Mouse (Mus musculus) megakaryocyte, embryonic 14.5 days (primary cell): Measurements from ENCODE around the gene Dscam. TPM values are rescaled to one million over a fixed set of nuclear protein-coding genes. Genes with fewer than 3 reads are reported as not detected.

ENCODE experiments used
- H3K27me3 ChIP-seq: replicated peaks from 2 replicates; pipeline ENCODE3; 2012; ENCODE audit warnings: inconsistent platforms
- H3K36me3 ChIP-seq: replicated peaks from 2 replicates; pipeline ENCODE3; 2012; ENCODE audit warnings: low read length, inconsistent platforms, mixed read lengths
- H3K4me1 ChIP-seq: 2 replicates; pipeline ENCODE4 v1.6.1; 2012; ENCODE audit warnings: inconsistent platforms
- H3K4me3 ChIP-seq: replicated peaks from 2 replicates; pipeline ENCODE3; 2012; ENCODE audit warnings: moderate library complexity, mild to moderate bottlenecking, inconsistent platforms
- H3K9me3 ChIP-seq: 2 replicates; pipeline ENCODE4 v1.6.1; 2012; ENCODE audit warnings: inconsistent platforms
- FLI1 ChIP-seq: IDR thresholded peaks from 2 replicates; pipeline ENCODE4 v1.6.1; 2012; ENCODE audit warnings: low read length, inconsistent platforms, mixed read lengths
- GATA1 ChIP-seq: IDR thresholded peaks from 3 replicates; pipeline ENCODE4 v1.6.1; 2012; ENCODE audit warnings: mixed read lengths, low read length, inconsistent platforms, borderline replicate concordance
- polyA plus RNA-seq: library from polyadenylated mRNA; stranded (reverse); fragments of >175 nt; gene quantifications from 2 replicates; pipeline ENCODE4 v1.2.3, GENCODE M21; 2012; ENCODE audit warnings: low replicate concordance; ENCODE audit not compliant: insufficient read depth

Dscam gene
- polyA plus RNA-seq, 1 experiment: not detected

- no peak for TF ChIP-seq FLI1
- no peak for TF ChIP-seq GATA1
- Histone ChIP-seq H3K9me3 (no peaks in the 10 kb centered on the region), H3K4me1 (no peaks in the 10 kb centered on the region), H3K36me3 (no peaks in the 10 kb centered on the region), H3K27me3 (no peaks in the 10 kb centered on the region), H3K4me3 (no peak overlapping the region)
These were observed 262.7 kb downstream of the Dscam start for GRCm38 (mm10) chr16:96907818-96908217.

GRCm38 (mm10) chr16:96907081-96907480 lies 263.5 kb downstream of the Dscam start:
- Histone ChIP-seq H3K4me3 (no peak overlapping the region), H3K36me3 (no peaks in the 10 kb centered on the region), H3K27me3 (no peaks in the 10 kb centered on the region), H3K9me3 (no peaks in the 10 kb centered on the region), H3K4me1 (no peaks in the 10 kb centered on the region)
- TF ChIP-seq FLI1 (no peak), GATA1 (no peak)

DNA sequence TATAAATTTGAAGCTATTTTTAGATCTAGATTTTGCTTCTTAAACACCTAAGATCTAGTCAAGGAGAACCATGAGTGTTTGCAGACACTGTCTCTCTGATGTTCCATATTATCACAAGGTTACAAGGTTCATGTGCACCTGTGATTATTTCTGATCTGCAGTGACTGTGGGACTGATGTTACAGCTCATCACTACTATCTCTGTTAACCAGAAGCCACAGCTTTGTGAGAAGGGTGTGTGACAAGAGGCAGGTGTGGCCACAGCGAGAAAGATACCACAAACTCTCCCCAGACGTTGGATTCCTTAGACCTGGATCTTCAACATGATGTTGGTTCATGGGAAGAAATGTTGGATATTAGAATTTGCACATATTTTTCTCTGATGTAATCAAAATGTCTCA lies 263.9 kb downstream of the Dscam start:
- Histone ChIP-seq H3K4me1 (no peaks in the 10 kb centered on the region), H3K9me3 (no peaks in the 10 kb centered on the region), H3K27me3 (no peaks in the 10 kb centered on the region), H3K4me3 (no peak overlapping the region), H3K36me3 (no peaks in the 10 kb centered on the region)
- no peak for TF ChIP-seq GATA1
- no peak for TF ChIP-seq FLI1

DNA sequence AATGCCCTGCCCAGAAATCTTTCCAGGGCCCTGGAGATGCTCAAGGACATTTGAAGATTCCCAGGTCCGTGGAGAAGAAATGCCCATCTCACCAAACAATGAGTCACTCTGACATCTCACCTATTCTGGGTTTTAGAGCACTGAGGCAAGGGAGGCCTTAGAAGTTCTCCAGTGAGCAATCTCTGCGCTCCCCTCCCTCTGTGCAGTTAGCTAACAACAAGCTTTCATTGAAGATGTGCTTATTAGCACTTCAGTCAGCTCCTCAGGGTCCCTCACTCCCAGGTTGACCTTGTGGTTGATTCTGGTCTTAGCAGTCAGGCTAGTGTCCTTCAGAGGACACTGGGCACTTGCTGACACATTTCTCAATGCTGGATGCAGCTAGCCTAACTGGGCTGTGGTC lies 265.8 kb downstream of the Dscam start:
- Histone ChIP-seq H3K36me3 (no peaks in the 10 kb centered on the region), H3K4me3 (no peak overlapping the region), H3K9me3 (no peaks in the 10 kb centered on the region), H3K4me1 (no peaks in the 10 kb centered on the region), H3K27me3 (no peaks in the 10 kb centered on the region)
- TF ChIP-seq GATA1 (no peak), FLI1 (no peak)

GRCm38 (mm10) chr16:96904359-96904758 lies 266.2 kb downstream of the Dscam start:
- Histone ChIP-seq H3K9me3 (no peaks in the 10 kb centered on the region), H3K36me3 (no peaks in the 10 kb centered on the region), H3K27me3 (no peaks in the 10 kb centered on the region), H3K4me3 (no peak overlapping the region), H3K4me1 (no peaks in the 10 kb centered on the region)
- no peak for TF ChIP-seq FLI1
- no peak for TF ChIP-seq GATA1

- no peaks in the 10 kb centered on the region for H3K27me3 ChIP-seq
- no peaks in the 10 kb centered on the region for H3K9me3 ChIP-seq
- H3K4me3 ChIP-seq: no peak overlapping the region
- no peaks in the 10 kb centered on the region for H3K4me1 ChIP-seq
- H3K36me3 ChIP-seq: no peaks in the 10 kb centered on the region
- TF ChIP-seq GATA1 (no peak), FLI1 (no peak)
These were observed 268.0 kb downstream of the Dscam start for GRCm38 (mm10) chr16:96902596-96902995.

- Histone ChIP-seq H3K9me3 (no peaks in the 10 kb centered on the region), H3K36me3 (no peaks in the 10 kb centered on the region), H3K4me1 (no peaks in the 10 kb centered on the region), H3K4me3 (no peak overlapping the region), H3K27me3 (no peaks in the 10 kb centered on the region)
- TF ChIP-seq FLI1 (no peak), GATA1 (no peak)
These were observed 269.1 kb downstream of the Dscam start for GRCm38 (mm10) chr16:96901234-96902014.

GRCm38 (mm10) chr16:96899329-96899728 lies 271.2 kb downstream of the Dscam start:
- no peaks in the 10 kb centered on the region for H3K4me1 ChIP-seq
- H3K9me3 ChIP-seq: no peaks in the 10 kb centered on the region
- H3K36me3 ChIP-seq: no peaks in the 10 kb centered on the region
- H3K27me3 ChIP-seq: no peaks in the 10 kb centered on the region
- TF ChIP-seq FLI1 (no peak), GATA1 (no peak)
- H3K4me3 ChIP-seq: no peak overlapping the region

GRCm38 (mm10) chr16:96896510-96897133 lies 273.9 kb downstream of the Dscam start:
- H3K36me3 ChIP-seq: no peaks in the 10 kb centered on the region

DNA sequence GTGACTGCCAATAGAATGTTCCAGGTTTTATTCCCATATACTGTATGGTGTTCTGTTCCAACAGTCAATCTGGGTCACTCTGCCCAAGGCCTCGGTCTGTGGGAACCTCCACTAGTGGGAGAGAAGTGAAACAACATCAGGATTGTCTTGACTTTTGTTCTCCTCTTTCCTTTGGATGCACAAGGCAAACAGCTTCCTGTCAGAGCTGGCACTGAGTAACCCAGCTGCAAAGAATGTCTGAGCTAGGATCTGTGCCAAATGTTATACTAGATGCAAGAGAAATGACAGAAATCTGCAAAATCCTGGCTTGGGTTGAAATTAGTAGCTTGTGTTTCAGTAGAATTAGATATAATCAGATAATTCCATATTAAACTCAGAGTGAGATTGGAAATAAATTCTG lies 282.5 kb downstream of the Dscam start:
- Histone ChIP-seq H3K9me3 (no peaks in the 10 kb centered on the region), H3K4me3 (no peak overlapping the region), H3K4me1 (no peaks in the 10 kb centered on the region), H3K36me3 (no peaks in the 10 kb centered on the region), H3K27me3 (no peaks in the 10 kb centered on the region)
- TF ChIP-seq GATA1 (no peak), FLI1 (no peak)

More at GRCm38 (mm10) chr16:96896510-96897133, 273.9 kb downstream of the Dscam start:
- TF ChIP-seq FLI1: no peak
- no peak for TF ChIP-seq GATA1
- Histone ChIP-seq H3K9me3 (no peaks in the 10 kb centered on the region), H3K27me3 (no peaks in the 10 kb centered on the region), H3K4me1 (no peaks in the 10 kb centered on the region), H3K4me3 (no peak overlapping the region)
